Mouse (Mus musculus) MEL (cell line): Measurements from ENCODE around the gene Nup88.

ENCODE experiments used
- CTCF ChIP-seq, 3 experiments: IDR thresholded peaks in 2 of 3; conservative IDR thresholded peaks in 1 of 3; 2 replicates each; pipeline ENCODE4 v1.5.1; 2011 to 2012; ENCODE audit warnings: low read length in 3 of 3, low read depth in 2 of 3, mild to moderate bottlenecking in 2 of 3, improper control_type of control experiment in 1 of 3, inconsistent platforms in 1 of 3, mixed read lengths in 1 of 3, moderate library complexity in 1 of 3; ENCODE audit not compliant: control insufficient read depth in 1 of 3, insufficient read depth in 1 of 3, poor library complexity in 1 of 3, severe bottlenecking in 1 of 3
- EP300 ChIP-seq, 2 experiments: IDR thresholded peaks; 2 replicates each; pipeline ENCODE4 v1.6.1; 2011; ENCODE audit warnings: improper control_type of control experiment in 2 of 2, low read length in 2 of 2, low read depth in 1 of 2, mild to moderate bottlenecking in 1 of 2
- GABPA ChIP-seq: IDR thresholded peaks from 2 replicates; pipeline ENCODE4 v1.6.1; 2012; ENCODE audit warnings: low read depth, mild to moderate bottlenecking, inconsistent platforms, low read length, improper control_type of control experiment, moderate library complexity
- GATA1 ChIP-seq: IDR thresholded peaks from 2 replicates; pipeline ENCODE4 v1.6.1; 2011; ENCODE audit warnings: low read depth, low read length, improper control_type of control experiment
- KAT2A ChIP-seq: conservative IDR thresholded peaks from 2 replicates; pipeline ENCODE4 v1.6.1; 2012; ENCODE audit warnings: low read depth, low read length, improper control_type of control experiment, inconsistent platforms
- NELFE ChIP-seq: IDR thresholded peaks from 2 replicates; pipeline ENCODE4 v1.6.1; 2011; ENCODE audit warnings: low read depth, low read length, improper control_type of control experiment
- NRF1 ChIP-seq: IDR thresholded peaks from 2 replicates; pipeline ENCODE4 v1.6.1; 2014; ENCODE audit warnings: low read depth, mild to moderate bottlenecking, inconsistent platforms, low read length, improper control_type of control experiment, moderate library complexity; ENCODE audit not compliant: poor library complexity, insufficient read depth, severe bottlenecking
- POLR2A ChIP-seq, 2 experiments: IDR thresholded peaks; 2 replicates each; pipeline ENCODE4 v1.6.1; 2011 to 2012; ENCODE audit warnings: low read length in 2 of 2, mild to moderate bottlenecking in 2 of 2, control low read depth in 1 of 2, improper control_type of control experiment in 1 of 2, low read depth in 1 of 2, moderate library complexity in 1 of 2; ENCODE audit not compliant: control insufficient read depth in 1 of 2, insufficient read depth in 1 of 2, poor library complexity in 1 of 2
- RAD21 ChIP-seq: IDR thresholded peaks from 2 replicates; pipeline ENCODE4 v1.6.1; 2011; ENCODE audit warnings: mild to moderate bottlenecking, low read depth, low read length, improper control_type of control experiment
- TBP ChIP-seq: IDR thresholded peaks from 2 replicates; pipeline ENCODE4 v1.8.0; 2011; ENCODE audit warnings: low read depth, low read length, improper control_type of control experiment
- USF1 ChIP-seq: IDR thresholded peaks from 2 replicates; pipeline ENCODE4 v1.6.1; 2014; ENCODE audit warnings: low read depth, mild to moderate bottlenecking, inconsistent platforms, low read length, improper control_type of control experiment, moderate library complexity
- ZNF384 ChIP-seq: IDR thresholded peaks from 2 replicates; pipeline ENCODE4 v1.6.1; 2012; ENCODE audit warnings: low read depth, mild to moderate bottlenecking, inconsistent platforms, low read length, improper control_type of control experiment

GRCm38 (mm10) chr11:70944935-70945817 is 24.6 kb downstream of the Nup88 start:
- TF ChIP-seq EP300 (IDR thresholded peaks at IDR 0.05; ENCODE audit: low read depth in 1 of 2, low read length in 2 of 2) (no peak), USF1 (no peak), GATA1 (no peak), POLR2A (IDR thresholded peaks at IDR 0.05; ENCODE audit: control insufficient read depth in 1 of 2, insufficient read depth in 1 of 2, low read depth in 1 of 2, low read length in 2 of 2, poor library complexity in 1 of 2) (0 out of 4 replicates have a peak, but pooled peaks of 1 of the 2 experiments have one; percentile 12), CTCF (IDR thresholded peaks at IDR 0.05 in 2 of 3, conservative IDR thresholded peaks at IDR 0.05 in 1 of 3; ENCODE audit: control insufficient read depth in 1 of 3, insufficient read depth in 1 of 3, low read depth in 2 of 3, low read length in 3 of 3, poor library complexity in 1 of 3, severe bottlenecking in 1 of 3) (no peak), NELFE (no peak), GABPA (no peak), TBP (no peak), ZNF384 (no peak), NRF1 (no peak), RAD21 (no peak), KAT2A (no peak)
